Mouse (Mus musculus) olfactory bulb, adult 2 months (tissue): ENCODE measurements around the gene H2-Q10.

ENCODE experiments used
- CTCF ChIP-seq: fragments of 200-500 bp; IDR thresholded peaks from 2 replicates; pipeline ENCODE4 v1.5.1; 2012; ENCODE audit warnings: low read depth, mild to moderate bottlenecking, low read length, moderate library complexity; ENCODE audit not compliant: insufficient read depth
- POLR2A ChIP-seq: fragments of 200-500 bp; IDR thresholded peaks from 2 replicates; pipeline ENCODE4 v1.6.1; 2012; ENCODE audit warnings: mild to moderate bottlenecking, low read depth, low read length, moderate library complexity; ENCODE audit not compliant: insufficient read depth

DNA sequence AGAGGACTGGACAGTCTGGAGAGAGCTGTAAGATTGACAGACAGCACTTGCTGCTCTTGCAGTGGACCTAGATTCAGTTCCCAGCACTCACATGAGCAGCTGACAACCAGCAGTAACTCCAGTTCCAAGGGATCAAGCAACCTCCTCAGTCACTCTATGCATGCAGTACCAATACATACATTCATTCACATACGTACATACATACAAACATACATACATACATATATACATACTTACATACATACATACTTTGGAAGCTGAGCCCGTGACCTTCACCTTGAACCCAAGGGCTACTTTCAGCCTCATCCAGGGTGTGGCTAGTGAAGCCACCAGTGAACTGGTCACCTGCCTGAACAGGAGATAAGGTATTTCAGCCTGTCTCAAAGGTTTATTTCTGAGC lies 18.2 kb downstream of the H2-Q10 start:
- TF ChIP-seq POLR2A = no peak
- TF ChIP-seq CTCF = no peak
